Mouse (Mus musculus): ENCODE results near the gene Ccdc183.

- TF ChIP-seq CTCF (IDR thresholded peaks at IDR 0.05; ENCODE audit: low read depth) (no peak), EP300 (IDR thresholded peaks at IDR 0.05; ENCODE audit: low read depth) (no peak)
Measured at GRCm38 (mm10) chr2:25608671-25609070, 8.8 kb downstream of the Ccdc183 start.
